Mouse (Mus musculus) heart, embryonic 16.5 days (tissue): ENCODE measurements at regions not wholly inside any gene's neighbourhood (a gene's known extent, or its start where the extent isn't known, plus 50 kb on each side); places are given as distances from the start of the nearest gene placed in this dataset.

Source experiments
- ATAC-seq: fragments of 200-750 bp; cut with Nextera tagmentation; replicated peaks from 2 replicates; pipeline ENCODE4 v1.8.0; 2017; ENCODE audit warnings: moderate number of reproducible peaks; ENCODE audit not compliant: insufficient read depth, low FRiP score; ENCODE audit errors: extremely low read depth
- H3K27ac ChIP-seq: fragments of 300-500 bp; sonication (generic); 2 replicates; pipeline ENCODE4 v1.5.1; 2014; ENCODE audit warnings: mild to moderate bottlenecking, low read length, control low read depth, moderate library complexity
- H3K27me3 ChIP-seq: fragments of 300-500 bp; sonication (generic); 2 replicates; pipeline ENCODE4 v1.6.1; 2014; ENCODE audit warnings: low read length, mixed read lengths; ENCODE audit not compliant: control insufficient read depth, insufficient read depth
- H3K36me3 ChIP-seq: fragments of 300-500 bp; sonication (generic); 2 replicates; pipeline ENCODE4 v1.6.1; 2014; ENCODE audit not compliant: control insufficient read depth, insufficient read depth
- H3K4me1 ChIP-seq: fragments of 300-500 bp; sonication (generic); 2 replicates; pipeline ENCODE4 v1.6.1; 2014; ENCODE audit warnings: low read length, mixed read lengths; ENCODE audit not compliant: control insufficient read depth, insufficient read depth
- H3K4me2 ChIP-seq: fragments of 300-500 bp; sonication (generic); 2 replicates; pipeline ENCODE4 v1.6.1; 2014; ENCODE audit warnings: low read depth, mild to moderate bottlenecking, control low read depth, low read length
- H3K4me3 ChIP-seq: fragments of 300-500 bp; sonication (generic); 2 replicates; pipeline ENCODE4 v1.5.1; 2014; ENCODE audit warnings: mild to moderate bottlenecking, control low read depth, low read length
- H3K9ac ChIP-seq: fragments of 300-500 bp; sonication (generic); 2 replicates; pipeline ENCODE4 v1.6.1; 2014; ENCODE audit warnings: low read length, control low read depth
- H3K9me3 ChIP-seq: fragments of 300-500 bp; sonication (generic); replicated peaks from 2 replicates; pipeline ENCODE4 v1.6.1; 2016; ENCODE audit warnings: low read length; ENCODE audit not compliant: control insufficient read depth
- WGBS: fragments of 180-500 bp; shearing (Covaris S2); extraction: QIAGEN DNeasy Blood & Tissue Kit; methylation state at CpG from one replicate; pipeline ENCODE4 v1.1.7; 2014; 5-methylcytosine and 5-hydroxymethylcytosine counted together

DNA sequence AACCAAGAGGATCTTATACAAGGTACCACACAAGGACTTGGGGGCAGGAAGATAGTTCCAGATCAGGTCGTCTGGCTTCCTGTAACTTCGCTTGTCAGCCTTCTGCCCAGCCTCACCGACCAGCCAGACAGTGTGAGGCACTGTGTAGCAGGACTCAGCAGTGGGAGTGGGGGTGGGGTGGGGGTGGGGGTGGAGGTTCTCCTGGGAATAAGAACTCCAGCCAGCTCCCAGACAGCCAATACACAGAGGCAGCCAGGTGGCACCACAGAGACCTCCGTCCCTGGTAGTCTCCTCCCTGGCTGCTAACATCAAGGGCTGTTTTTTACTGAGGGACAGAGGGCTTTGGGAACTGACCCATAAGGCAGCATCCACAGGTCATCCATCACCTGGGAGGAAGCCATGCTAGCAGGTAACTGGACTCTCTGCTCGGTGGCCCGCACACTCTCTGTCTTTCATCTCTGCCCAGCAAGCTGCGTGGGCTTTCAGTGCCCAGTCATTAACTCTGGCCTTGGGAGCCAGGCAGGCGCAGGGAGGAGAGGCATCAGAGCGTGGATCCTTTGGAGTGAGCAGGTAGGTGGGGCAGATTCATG lies 60.3 kb upstream of the Wnt4 start:
- Histone ChIP-seq H3K9ac (no peak overlapping the region), H3K27ac (no peak overlapping the region)
- 54% methylated on average over 9 of the region's 9 CpGs for WGBS

DNA sequence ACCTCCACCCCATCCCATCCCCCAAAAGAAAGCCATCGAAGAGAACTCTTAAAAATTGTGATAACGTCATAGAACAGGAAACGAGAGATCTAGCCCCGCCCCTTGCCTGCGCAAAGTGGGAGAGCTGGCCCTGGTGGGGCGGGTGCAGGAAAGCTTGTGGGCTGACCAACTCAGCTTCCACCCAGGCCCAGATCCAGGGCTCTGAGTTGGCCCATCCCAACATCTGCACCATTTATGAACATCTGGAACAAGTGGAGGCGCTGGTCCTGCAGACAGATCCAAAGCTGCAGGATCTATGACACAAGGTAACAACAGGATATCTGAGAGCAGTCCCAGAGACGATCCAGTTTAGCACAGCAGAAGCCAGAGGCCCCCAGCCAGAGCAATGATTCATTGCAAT lies 62.7 kb upstream of the Wnt4 start:
- Histone ChIP-seq H3K9ac (no peak overlapping the region), H3K4me2 (no peak overlapping the region), H3K27ac (no peak overlapping the region), H3K9me3 (no peaks in the 10 kb centered on the region), H3K4me1 (peaks cover 9% of the 10 kb centered on the region), H3K27me3 (peaks cover 2% of the 10 kb centered on the region; the same call in 1 of the 2 replicates), H3K36me3 (no peaks in the 10 kb centered on the region), H3K4me3 (no peak overlapping the region)
- WGBS = 64% methylated on average over 8 of the region's 8 CpGs
- no peak for ATAC-seq

More for the DNA sequence above, 60.3 kb upstream of the Wnt4 start:
- H3K27me3 ChIP-seq = peaks cover 2% of the 10 kb centered on the region; the same call in 1 of the 2 replicates
- peaks cover 4% of the 10 kb centered on the region; the same call in 1 of the 2 replicates for H3K4me1 ChIP-seq
- peaks cover 3% of the 10 kb centered on the region; the same call in 1 of the 2 replicates for H3K9me3 ChIP-seq
- no peak overlapping the region for H3K4me3 ChIP-seq
- H3K4me2 ChIP-seq = no peak overlapping the region
- no peak for ATAC-seq
- no peaks in the 10 kb centered on the region for H3K36me3 ChIP-seq

DNA sequence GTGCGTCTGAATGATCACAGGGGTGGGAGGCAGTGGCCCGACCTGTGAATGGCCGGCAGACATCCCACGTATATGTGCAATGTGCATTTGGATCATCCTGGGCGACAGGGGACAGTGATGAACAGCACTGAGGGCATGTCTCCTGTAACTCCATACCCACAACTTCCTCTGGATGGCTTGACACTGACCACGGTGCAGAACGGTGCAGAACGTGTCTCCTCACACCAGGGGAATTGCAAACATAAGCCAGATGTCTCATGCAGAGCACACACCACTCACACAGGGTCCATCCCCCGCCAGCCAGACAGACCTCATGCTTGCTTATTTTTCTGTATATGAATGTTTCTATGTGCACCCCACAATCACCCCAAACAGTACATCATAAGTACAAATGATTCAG lies 64.4 kb upstream of the Wnt4 start:
- Histone ChIP-seq H3K27me3 (peaks cover 2% of the 10 kb centered on the region; the same call in 1 of the 2 replicates), H3K4me2 (no peak overlapping the region), H3K27ac (no peak overlapping the region), H3K4me1 (peaks cover 9% of the 10 kb centered on the region), H3K9ac (no peak overlapping the region), H3K4me3 (no peak overlapping the region), H3K36me3 (no peaks in the 10 kb centered on the region), H3K9me3 (no peaks in the 10 kb centered on the region)
- ATAC-seq = no peak
- WGBS = 46% methylated on average over 9 of the region's 9 CpGs

DNA sequence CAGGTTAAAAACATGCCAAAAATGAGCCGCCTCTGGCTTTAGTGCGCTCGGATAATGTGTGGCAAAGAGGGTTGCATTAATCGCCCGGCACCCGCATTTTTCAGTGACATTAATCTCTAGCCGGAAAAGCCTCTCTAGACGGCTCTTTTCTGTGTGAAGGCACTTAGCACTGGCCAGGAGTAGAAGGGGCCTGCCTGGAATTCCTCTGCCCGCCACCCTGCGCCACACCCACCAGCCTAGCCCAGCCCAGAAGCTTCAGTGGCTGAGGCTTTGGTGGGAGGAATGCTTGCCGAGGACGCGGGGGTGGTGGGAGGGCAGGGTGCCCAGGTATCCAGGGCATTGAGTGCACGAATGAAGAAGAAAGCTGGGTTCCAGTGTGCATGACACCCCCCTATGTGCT lies 65.2 kb upstream of the Wnt4 start:
- ATAC-seq = no peak
- WGBS = 18% methylated on average over 14 of the region's 14 CpGs

DNA sequence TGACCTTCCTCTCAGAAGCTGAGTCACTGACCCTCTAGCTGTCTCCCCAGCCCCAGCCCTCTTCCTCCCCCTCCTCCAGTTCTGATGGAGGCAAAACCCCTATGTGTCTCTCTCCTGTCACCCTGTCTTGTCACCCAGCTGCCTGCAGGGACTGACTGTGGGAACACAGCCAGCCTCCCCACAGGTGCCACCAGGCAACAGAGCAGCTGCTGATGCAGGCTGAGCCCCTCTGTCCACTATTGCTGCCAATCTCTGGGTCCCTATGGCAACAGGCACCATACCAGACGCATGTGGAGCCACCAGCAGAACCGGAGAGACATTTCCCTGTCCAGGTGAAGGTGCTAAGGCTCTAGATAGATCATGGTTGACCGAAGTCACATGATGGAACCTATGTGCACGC lies 66.0 kb upstream of the Wnt4 start:
- peaks cover 2% of the 10 kb centered on the region; the same call in 1 of the 2 replicates for H3K27me3 ChIP-seq
- H3K9ac ChIP-seq = no peak overlapping the region
- WGBS = 77% methylated on average over 4 of the region's 4 CpGs
- no peak overlapping the region for H3K27ac ChIP-seq
- peaks cover 9% of the 10 kb centered on the region for H3K4me1 ChIP-seq
- H3K36me3 ChIP-seq = no peaks in the 10 kb centered on the region
- H3K9me3 ChIP-seq = no peaks in the 10 kb centered on the region
- H3K4me3 ChIP-seq = no peak overlapping the region
- no peak overlapping the region for H3K4me2 ChIP-seq
- no peak for ATAC-seq

More for the DNA sequence above, 65.2 kb upstream of the Wnt4 start:
- no peaks in the 10 kb centered on the region for H3K9me3 ChIP-seq
- H3K4me2 ChIP-seq = peak overlapping the region; percentile 28; the same call in 1 of the 2 replicates
- H3K9ac ChIP-seq = no peak overlapping the region
- no peak overlapping the region for H3K4me3 ChIP-seq
- H3K27ac ChIP-seq = no peak overlapping the region
- H3K4me1 ChIP-seq = peaks cover 9% of the 10 kb centered on the region
- H3K36me3 ChIP-seq = no peaks in the 10 kb centered on the region
- H3K27me3 ChIP-seq = peaks cover 2% of the 10 kb centered on the region; the same call in 1 of the 2 replicates

DNA sequence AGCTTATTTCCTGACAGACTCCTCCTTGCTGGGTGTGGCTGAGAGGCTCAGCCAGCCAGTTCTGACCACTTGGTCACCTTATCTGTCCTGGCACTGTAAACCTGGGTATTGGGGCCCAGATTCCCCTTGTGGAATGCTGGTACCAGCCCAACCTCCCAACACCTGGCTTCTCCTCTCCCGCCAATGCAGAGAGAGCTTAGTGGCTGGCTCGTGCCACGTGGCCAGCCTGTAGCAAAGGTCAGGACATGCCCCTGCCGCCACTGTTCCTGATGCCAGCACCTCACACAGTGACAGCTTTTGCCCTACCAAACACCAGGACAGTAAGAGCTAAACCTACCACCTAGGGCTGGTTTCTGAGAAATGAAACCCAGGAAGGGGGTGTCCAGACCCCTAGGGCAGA lies 66.8 kb upstream of the Wnt4 start:
- peaks cover 9% of the 10 kb centered on the region for H3K4me1 ChIP-seq

DNA sequence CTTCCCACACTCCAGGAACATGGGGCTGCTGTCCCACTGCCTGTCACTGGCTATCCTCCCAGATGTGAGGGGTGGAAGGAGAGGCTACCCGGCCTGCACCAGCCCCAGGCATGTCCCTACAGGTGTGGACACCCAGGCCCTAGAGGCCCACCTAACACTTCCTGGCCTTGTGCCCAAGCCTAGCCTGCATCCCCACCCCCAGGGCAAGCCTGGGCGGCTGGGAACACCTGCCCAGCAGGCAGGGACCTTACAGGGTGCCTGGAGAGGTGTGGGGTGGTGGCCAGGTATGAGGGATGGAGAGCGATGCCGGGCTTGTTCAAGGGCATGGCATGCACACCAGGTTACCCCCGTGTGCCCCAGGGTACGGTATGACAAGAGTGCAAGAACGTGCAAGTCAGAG lies 76.3 kb upstream of the Wnt4 start:
- 78% methylated on average over 7 of the region's 7 CpGs for WGBS
- no peak overlapping the region for H3K9ac ChIP-seq
- H3K27me3 ChIP-seq = 0 out of 2 replicates have a peak, but pooled peaks cover 5% of the 10 kb centered on the region
- H3K4me3 ChIP-seq = no peak overlapping the region
- H3K4me1 ChIP-seq = no peaks in the 10 kb centered on the region
- ATAC-seq = no peak
- no peak overlapping the region for H3K27ac ChIP-seq
- no peak overlapping the region for H3K4me2 ChIP-seq
- no peaks in the 10 kb centered on the region for H3K9me3 ChIP-seq
- H3K36me3 ChIP-seq = no peaks in the 10 kb centered on the region

More for the DNA sequence above, 66.8 kb upstream of the Wnt4 start:
- Histone ChIP-seq H3K27ac (no peak overlapping the region), H3K4me3 (no peak overlapping the region), H3K36me3 (no peaks in the 10 kb centered on the region), H3K27me3 (peaks cover 2% of the 10 kb centered on the region; the same call in 1 of the 2 replicates), H3K4me2 (no peak overlapping the region), H3K9me3 (no peaks in the 10 kb centered on the region), H3K9ac (no peak overlapping the region)
- ATAC-seq = no peak
- WGBS = 79% methylated on average over 4 of the region's 4 CpGs

DNA sequence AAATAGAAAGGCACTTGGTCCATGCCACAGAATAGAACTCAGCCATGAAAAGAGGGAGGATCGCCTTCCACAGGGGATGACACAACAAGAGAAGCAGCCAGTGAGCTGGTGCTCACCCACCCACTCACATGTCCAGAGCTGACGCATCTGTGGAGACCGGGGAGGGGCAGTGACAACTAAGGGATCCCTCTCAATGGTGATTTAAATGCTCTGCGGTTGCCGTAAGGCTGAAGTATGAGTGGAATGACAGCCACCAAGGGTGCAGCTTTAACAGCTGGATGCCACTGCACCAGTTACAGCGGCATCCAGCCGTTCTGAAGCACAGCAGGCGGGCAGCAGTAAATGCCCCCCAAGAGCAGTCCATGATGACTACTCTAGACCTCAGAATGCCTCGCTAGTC lies 76.9 kb upstream of the Wnt4 start:
- Histone ChIP-seq H3K9ac (no peak overlapping the region), H3K27ac (no peak overlapping the region), H3K36me3 (no peaks in the 10 kb centered on the region), H3K27me3 (0 out of 2 replicates have a peak, but pooled peaks cover 5% of the 10 kb centered on the region), H3K4me1 (no peaks in the 10 kb centered on the region), H3K4me3 (no peak overlapping the region), H3K4me2 (no peak overlapping the region), H3K9me3 (no peaks in the 10 kb centered on the region)
- no peak for ATAC-seq
- WGBS = 61% methylated on average over 9 of the region's 9 CpGs

DNA sequence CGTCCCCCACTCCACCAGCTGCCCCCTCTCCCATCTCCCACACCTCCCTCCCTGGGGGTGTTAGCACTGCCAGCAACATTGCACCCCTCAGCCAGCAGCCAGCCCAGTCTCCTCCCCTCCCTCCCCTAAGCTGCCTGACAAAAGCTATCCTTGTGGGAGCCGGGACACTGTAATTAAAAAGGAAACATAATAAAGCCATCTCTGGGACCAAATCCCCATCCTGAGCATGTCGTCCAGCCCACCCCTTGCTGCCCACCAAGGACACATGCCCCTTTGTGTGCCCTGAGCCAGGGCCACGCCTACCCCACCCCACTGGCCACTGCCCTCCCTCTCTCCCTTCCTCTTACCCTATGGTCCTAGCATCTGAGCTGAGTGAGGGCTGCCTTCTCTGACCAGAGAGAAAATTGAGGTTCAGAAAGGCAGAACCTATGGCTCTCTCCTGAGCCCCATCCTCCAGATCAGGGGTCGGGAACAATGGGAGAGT lies 80.8 kb upstream of the Wnt4 start:
- H3K4me2 ChIP-seq = no peak overlapping the region
- no peaks in the 10 kb centered on the region for H3K9me3 ChIP-seq
- no peaks in the 10 kb centered on the region for H3K36me3 ChIP-seq
- ATAC-seq = no peak
- H3K4me1 ChIP-seq = no peaks in the 10 kb centered on the region
- no peak overlapping the region for H3K9ac ChIP-seq
- H3K4me3 ChIP-seq = no peak overlapping the region
- no peak overlapping the region for H3K27ac ChIP-seq
- WGBS = 59% methylated on average over 5 of the region's 5 CpGs
- H3K27me3 ChIP-seq = peaks cover 11% of the 10 kb centered on the region; the same call in 1 of the 2 replicates
